Mouse (Mus musculus) heart, postnatal 4 days (tissue): ENCODE data around the gene Klhl18. TPM values are rescaled to one million over a fixed set of nuclear protein-coding genes. Genes with fewer than 3 reads are reported as not detected.

Experiments
- total RNA-seq, 2 experiments: library from RNA; stranded (reverse); gene quantifications; 2 replicates each; pipeline ENCODE4 v1.2.3; 2021

The Klhl18 gene
- total RNA-seq, 2 experiments from 2014 or later: 11.2 to 12.9 TPM

Other genes with a start within 250 kb of the Klhl18 start
- gene Cspg5, start 232.9 kb downstream of the Klhl18 start, total RNA-seq: 1 to 10 TPM; 1.9 TPM
- gene Elp6, start 171.5 kb downstream of the Klhl18 start, total RNA-seq: 1 to 10 TPM; 5.8 to 6.4 TPM
- gene Scap, start 143.4 kb downstream of the Klhl18 start, total RNA-seq: 10 to 100 TPM; 30.5 to 34.0 TPM
- 10 to 100 TPM; 32.4 to 33.7 TPM for gene Ptpn23, start 68.5 kb downstream of the Klhl18 start, total RNA-seq
- 1 to 10 TPM; 1.8 to 3.2 TPM for gene Ngp, start 56.9 kb downstream of the Klhl18 start, total RNA-seq
- gene Kif9, start 264 bp upstream of the Klhl18 start, total RNA-seq: under 1 TPM; 0.20 to 0.29 TPM
- gene Setd2, start 55.9 kb upstream of the Klhl18 start, total RNA-seq: 10 to 100 TPM; 63.1 to 69.2 TPM
- gene Nradd, start 147.8 kb upstream of the Klhl18 start, total RNA-seq: 1 to 10 TPM; 4.2 to 4.6 TPM
- 1 to 10 TPM; 7.4 to 8.6 TPM for gene Nbeal2, start 177.5 kb upstream of the Klhl18 start, total RNA-seq
- gene Ccdc12, start 179.8 kb upstream of the Klhl18 start, total RNA-seq: 10 to 100 TPM; 79.8 to 88.6 TPM